Mouse (Mus musculus) macrophage (primary cell): ENCODE data around the gene Car14. TPM values are rescaled to one million over a fixed set of nuclear protein-coding genes. Genes with fewer than 3 reads are reported as not detected.
A peak's percentile ranks its signal among the peaks of the same experiment; 100 is the strongest.
"Not testable (repeated sequence)": the region's sequence is repeated elsewhere in the genome, so short reads cannot be mapped to it uniquely, and the experiment has no call there.

Source experiments
- H3K27ac ChIP-seq: fragments of 350-480 bp; formaldehyde crosslinking; 2 replicates; pipeline ENCODE4 v1.9.0; 2021
- H3K36me3 ChIP-seq: fragments of 350-480 bp; formaldehyde crosslinking; 2 replicates; pipeline ENCODE4 v1.9.0; 2021; ENCODE audit errors: inconsistent target
- H3K4me3 ChIP-seq: fragments of 350-480 bp; formaldehyde crosslinking; 2 replicates; pipeline ENCODE4 v1.9.0; 2021; ENCODE audit errors: inconsistent target
- H3K79me2 ChIP-seq: fragments of 350-480 bp; formaldehyde crosslinking; 2 replicates; pipeline ENCODE4 v1.9.0; 2021; ENCODE audit errors: inconsistent target
- WGBS: methylation state at CpG from one replicate; pipeline ENCODE4 v1.1.7; 2026; ENCODE audit warnings: inconsistent platforms; ENCODE audit not compliant: missing documents; 5-methylcytosine and 5-hydroxymethylcytosine counted together
- polyA plus RNA-seq: library from polyadenylated mRNA; stranded (reverse); fragments of 250-400 nt; gene quantifications from 3 replicates; pipeline ENCODE4 v1.2.4, GENCODE M21; 2018; ENCODE audit warnings: inconsistent platforms
- total RNA-seq, 78 experiments: library from RNA; depleted of rRNA; stranded (reverse); fragments of 250-400 nt; gene quantifications; 1 replicate in 9 of 78; 2 replicates in 24 of 78; 3 replicates in 43 of 78; 4 replicates in 2 of 78; pipeline ENCODE4 v1.2.4; 2018; ENCODE audit warnings: inconsistent platforms in 56 of 78

Car14 gene
- not detected for total RNA-seq (2018; cell fraction: chromatin; rRNA removed)
- total RNA-seq (2018; cell fraction: cytosol; rRNA removed) = not detected
- total RNA-seq (2018; cell fraction: nucleus; rRNA removed) = not detected
- not detected in 3 replicates for polyA plus RNA-seq

- Histone ChIP-seq H3K79me2 (no peaks in the 10 kb centered on the region), H3K36me3 (no peaks in the 10 kb centered on the region), H3K27ac (no peak within 1 kb of the TSS), H3K4me3 (no peak within 1 kb of the TSS)
- 9% methylated on average over 15 of the region's 15 CpGs for WGBS
These were observed at the start of gene Car14 for GRCm38 (mm10) chr3:95904568-95904967. Gene Car14, minus strand, starts transcription at chr3:95904691.

- Histone ChIP-seq H3K27ac (0 out of 2 replicates have a peak overlapping the region, but pooled peaks have one; percentile 46), H3K4me3 (no peak overlapping the region), H3K79me2 (no peaks in the 10 kb centered on the region), H3K36me3 (no peaks in the 10 kb centered on the region)
- WGBS = 53% methylated on average over 3 of the region's 3 CpGs
These were observed 49.0 kb upstream of the Car14 start for GRCm38 (mm10) chr3:95953522-95953921.

GRCm38 (mm10) chr3:95953023-95953422 is 48.5 kb upstream of the Car14 start:
- Histone ChIP-seq H3K36me3 (no peaks in the 10 kb centered on the region), H3K79me2 (no peaks in the 10 kb centered on the region), H3K4me3 (no peak overlapping the region), H3K27ac (no peak overlapping the region)

- Histone ChIP-seq H3K27ac (peak overlapping the region; percentile 98), H3K4me3 (peak overlapping the region; percentile 57)
- not testable (repeated sequence) for H3K79me2 ChIP-seq, H3K36me3 ChIP-seq
- 60% methylated on average over 8 of the region's 12 CpGs for WGBS
These were observed 47.1 kb upstream of the Car14 start for GRCm38 (mm10) chr3:95951566-95951965.

GRCm38 (mm10) chr3:95950763-95951551 is 46.5 kb upstream of the Car14 start:
- under 1% methylated on average over 45 of the region's 49 CpGs for WGBS
- H3K79me2 ChIP-seq = no peaks in the 10 kb centered on the region
- H3K27ac ChIP-seq = peak overlapping the region; percentile 98
- H3K36me3 ChIP-seq = peaks cover 5% of the 10 kb centered on the region; the same call in 1 of the 2 replicates
- peak overlapping the region; percentile 57 for H3K4me3 ChIP-seq

- no peaks in the 10 kb centered on the region for H3K79me2 ChIP-seq
- WGBS = 96% methylated on average over 5 of the region's 5 CpGs
- no peak overlapping the region for H3K4me3 ChIP-seq
- H3K27ac ChIP-seq = no peak overlapping the region
- peaks cover 10% of the 10 kb centered on the region; the same call in 1 of the 2 replicates for H3K36me3 ChIP-seq
These were observed 43.8 kb upstream of the Car14 start for GRCm38 (mm10) chr3:95948325-95948724.

GRCm38 (mm10) chr3:95945731-95946240 is 41.3 kb upstream of the Car14 start:
- WGBS = 96% methylated on average over 14 of the region's 14 CpGs
- H3K27ac ChIP-seq = no peak overlapping the region
- H3K36me3 ChIP-seq = peaks cover 10% of the 10 kb centered on the region; the same call in 1 of the 2 replicates
- peaks cover 19% of the 10 kb centered on the region for H3K79me2 ChIP-seq
- H3K4me3 ChIP-seq = no peak overlapping the region

- no peak overlapping the region for H3K27ac ChIP-seq
- no peak overlapping the region for H3K4me3 ChIP-seq
- peaks cover 29% of the 10 kb centered on the region for H3K79me2 ChIP-seq
- H3K36me3 ChIP-seq = peaks cover 10% of the 10 kb centered on the region; the same call in 1 of the 2 replicates
- 90% methylated on average over 8 of the region's 8 CpGs for WGBS
These were observed 40.3 kb upstream of the Car14 start for GRCm38 (mm10) chr3:95944742-95945141.

- WGBS = 99% methylated on average over 6 of the region's 7 CpGs
- H3K4me3 ChIP-seq = no peak overlapping the region
- H3K79me2 ChIP-seq = peaks cover 37% of the 10 kb centered on the region
- peaks cover 14% of the 10 kb centered on the region; the same call in 1 of the 2 replicates for H3K36me3 ChIP-seq
- H3K27ac ChIP-seq = no peak overlapping the region
These were observed 38.7 kb upstream of the Car14 start for GRCm38 (mm10) chr3:95943226-95943625.

GRCm38 (mm10) chr3:95942749-95943148 is 38.3 kb upstream of the Car14 start:
- Histone ChIP-seq H3K36me3 (peaks cover 19% of the 10 kb centered on the region; the same call in 1 of the 2 replicates), H3K27ac (no peak overlapping the region), H3K4me3 (no peak overlapping the region), H3K79me2 (peaks cover 37% of the 10 kb centered on the region)
- 80% methylated on average over 6 of the region's 6 CpGs for WGBS

GRCm38 (mm10) chr3:95938835-95939234 is 34.3 kb upstream of the Car14 start:
- WGBS = 93% methylated on average over 15 of the region's 15 CpGs
- H3K27ac ChIP-seq = no peak overlapping the region
- H3K36me3 ChIP-seq = peaks cover 16% of the 10 kb centered on the region; the same call in 1 of the 2 replicates
- H3K79me2 ChIP-seq = peaks cover 37% of the 10 kb centered on the region
- no peak overlapping the region for H3K4me3 ChIP-seq

- WGBS = 69% methylated on average over 8 of the region's 8 CpGs
- H3K79me2 ChIP-seq = peaks cover 43% of the 10 kb centered on the region
- no peak overlapping the region for H3K27ac ChIP-seq
- H3K36me3 ChIP-seq = peaks cover 16% of the 10 kb centered on the region; the same call in 1 of the 2 replicates
- no peak overlapping the region for H3K4me3 ChIP-seq
These were observed 33.7 kb upstream of the Car14 start for GRCm38 (mm10) chr3:95938217-95938616.

GRCm38 (mm10) chr3:95934448-95934847 is 30.0 kb upstream of the Car14 start:
- Histone ChIP-seq H3K79me2 (peaks cover 45% of the 10 kb centered on the region), H3K27ac (no peak overlapping the region), H3K4me3 (no peak overlapping the region), H3K36me3 (peaks cover 16% of the 10 kb centered on the region; the same call in 1 of the 2 replicates)
- WGBS = 89% methylated on average over 1 of the region's 1 CpGs

- Histone ChIP-seq H3K27ac (no peak overlapping the region), H3K4me3 (no peak overlapping the region), H3K36me3 (peaks cover 13% of the 10 kb centered on the region; the same call in 1 of the 2 replicates), H3K79me2 (peaks cover 42% of the 10 kb centered on the region)
- 95% methylated on average over 7 of the region's 7 CpGs for WGBS
These were observed 28.7 kb upstream of the Car14 start for GRCm38 (mm10) chr3:95933111-95933750.
